Mouse (Mus musculus) liver, embryonic 11.5 days (tissue): ENCODE results near the gene Hcfc1. TPM values are rescaled to one million over a fixed set of nuclear protein-coding genes. Genes with fewer than 3 reads are reported as not detected.

Experiments
- ATAC-seq: fragments of 200-750 bp; cut with Nextera tagmentation; replicated peaks from 2 replicates; pipeline ENCODE4 v1.8.0; 2017; ENCODE audit warnings: moderate number of reproducible peaks, mild to moderate bottlenecking, moderate TSS enrichment, moderate library complexity; ENCODE audit not compliant: low FRiP score
- DNase-seq: peaks from one replicate; pipeline ENCODE4 v3.0.0-alpha.2; 2017; ENCODE audit warnings: low spot score
- H3K27ac ChIP-seq: fragments of 300-500 bp; sonication (generic); 2 replicates; pipeline ENCODE4 v1.5.1; 2014; ENCODE audit warnings: mild to moderate bottlenecking, low read depth, low read length, control low read depth
- H3K27me3 ChIP-seq: fragments of 300-500 bp; sonication (generic); replicated peaks from 2 replicates; pipeline ENCODE4 v1.6.1; 2014; ENCODE audit warnings: low read length, mixed read lengths; ENCODE audit not compliant: control insufficient read depth, insufficient read depth
- H3K36me3 ChIP-seq: fragments of 300-500 bp; sonication (generic); 2 replicates; pipeline ENCODE4 v1.6.1; 2014; ENCODE audit warnings: mild to moderate bottlenecking, low read length, moderate library complexity, mixed read lengths; ENCODE audit not compliant: control insufficient read depth, insufficient read depth
- H3K4me1 ChIP-seq: fragments of 300-500 bp; sonication (generic); replicated peaks from 2 replicates; pipeline ENCODE4 v1.6.1; 2014; ENCODE audit warnings: low read length, mixed read lengths; ENCODE audit not compliant: control insufficient read depth, insufficient read depth
- H3K4me2 ChIP-seq: fragments of 300-500 bp; sonication (generic); 2 replicates; pipeline ENCODE4 v1.6.1; 2014; ENCODE audit warnings: mild to moderate bottlenecking, control low read depth, moderate library complexity
- H3K4me3 ChIP-seq: fragments of 300-500 bp; sonication (generic); 2 replicates; pipeline ENCODE4 v1.5.1; 2014; ENCODE audit warnings: low read depth, low read length, control low read depth
- H3K9ac ChIP-seq: fragments of 300-500 bp; sonication (generic); 2 replicates; pipeline ENCODE4 v1.6.1; 2014; ENCODE audit warnings: low read depth, low read length, control low read depth
- H3K9me3 ChIP-seq: fragments of 300-500 bp; sonication (generic); 2 replicates; pipeline ENCODE4 v1.6.1; 2016; ENCODE audit warnings: low read length, inconsistent platforms, mixed read lengths; ENCODE audit not compliant: control insufficient read depth
- WGBS: fragments of 180-500 bp; shearing (Covaris S2); extraction: QIAGEN DNeasy Blood & Tissue Kit; methylation state at CpG from one replicate; pipeline ENCODE4 v1.1.7; 2014; 5-methylcytosine and 5-hydroxymethylcytosine counted together
- polyA plus RNA-seq: library from polyadenylated mRNA; unstranded; fragments of >200 nt; fragmentation: Nextera tagmentation; extraction: Ambion mirVana; gene quantifications from 2 replicates; pipeline ENCODE4 v1.2.1, GENCODE M21; 2014

The Hcfc1 gene
- polyA plus RNA-seq = 68.6 and 72.8 TPM in 2 replicates

GRCm38 (mm10) chrX:73966248-73967176 is at the start of gene Hcfc1:
Gene Hcfc1 (minus strand): TSS chrX:73966357.
- ATAC-seq = peak; percentile 56
- Histone ChIP-seq H3K4me3 (peak within 1 kb of the TSS; percentile 79), H3K36me3 (peaks cover 3% of the 10 kb centered on the region; the same call in 1 of the 2 replicates), H3K4me1 (peaks cover 18% of the 10 kb centered on the region), H3K9ac (peak within 1 kb of the TSS; percentile 86), H3K9me3 (no peaks in the 10 kb centered on the region), H3K27me3 (peaks cover 9% of the 10 kb centered on the region), H3K4me2 (peak within 1 kb of the TSS; percentile 87), H3K27ac (peak within 1 kb of the TSS; percentile 98)
- WGBS = 12% methylated on average over 56 of the region's 58 CpGs
- peak; percentile 82 for DNase-seq

GRCm38 (mm10) chrX:74014597-74014996 is 48.4 kb upstream of the Hcfc1 start:
- WGBS = 100% methylated on average over 1 of the region's 1 CpGs
- Histone ChIP-seq H3K36me3 (peaks cover 10% of the 10 kb centered on the region; the same call in 1 of the 2 replicates), H3K27ac (no peak overlapping the region), H3K27me3 (no peaks in the 10 kb centered on the region), H3K4me2 (no peak overlapping the region), H3K9me3 (no peaks in the 10 kb centered on the region), H3K4me3 (no peak overlapping the region), H3K9ac (no peak overlapping the region), H3K4me1 (no peaks in the 10 kb centered on the region)
- DNase-seq (no peak), ATAC-seq (no peak)

GRCm38 (mm10) chrX:74008063-74008462 is 41.9 kb upstream of the Hcfc1 start:
- Histone ChIP-seq H3K4me3 (no peak overlapping the region), H3K4me1 (no peaks in the 10 kb centered on the region), H3K27ac (no peak overlapping the region), H3K27me3 (0 out of 2 replicates have a peak, but pooled peaks cover 3% of the 10 kb centered on the region), H3K4me2 (no peak overlapping the region), H3K9ac (no peak overlapping the region), H3K36me3 (no peaks in the 10 kb centered on the region), H3K9me3 (no peaks in the 10 kb centered on the region)
- DNase-seq = no peak
- WGBS = 68% methylated on average over 8 of the region's 8 CpGs
- no peak for ATAC-seq

GRCm38 (mm10) chrX:74006401-74006800 is 40.2 kb upstream of the Hcfc1 start:
- no peak for DNase-seq
- WGBS = 78% methylated on average over 21 of the region's 21 CpGs
- Histone ChIP-seq H3K9ac (no peak overlapping the region), H3K27ac (no peak overlapping the region), H3K4me1 (no peaks in the 10 kb centered on the region), H3K27me3 (0 out of 2 replicates have a peak, but pooled peaks cover 3% of the 10 kb centered on the region), H3K36me3 (no peaks in the 10 kb centered on the region), H3K4me3 (no peak overlapping the region), H3K4me2 (no peak overlapping the region), H3K9me3 (no peaks in the 10 kb centered on the region)
- no peak for ATAC-seq

- H3K4me1 ChIP-seq = peaks cover under 1% of the 10 kb centered on the region; the same call in 1 of the 2 replicates
- H3K4me3 ChIP-seq = no peak overlapping the region
- no peak for ATAC-seq
- H3K9me3 ChIP-seq = no peaks in the 10 kb centered on the region
- no peaks in the 10 kb centered on the region for H3K36me3 ChIP-seq
- 0 out of 2 replicates have a peak, but pooled peaks cover 3% of the 10 kb centered on the region for H3K27me3 ChIP-seq
- no peak overlapping the region for H3K9ac ChIP-seq
- H3K27ac ChIP-seq = no peak overlapping the region
- H3K4me2 ChIP-seq = no peak overlapping the region
- WGBS = 63% methylated on average over 2 of the region's 2 CpGs
- no peak for DNase-seq
Measured at GRCm38 (mm10) chrX:74003644-74004043, 37.5 kb upstream of the Hcfc1 start.

GRCm38 (mm10) chrX:74001024-74001423 is 34.9 kb upstream of the Hcfc1 start:
- H3K4me1 ChIP-seq = peaks cover 4% of the 10 kb centered on the region; the same call in 1 of the 2 replicates
- no peak for ATAC-seq
- no peak overlapping the region for H3K27ac ChIP-seq
- no peak overlapping the region for H3K4me3 ChIP-seq
- WGBS = 62% methylated on average over 3 of the region's 3 CpGs
- no peaks in the 10 kb centered on the region for H3K36me3 ChIP-seq
- no peak overlapping the region for H3K9ac ChIP-seq
- H3K27me3 ChIP-seq = no peaks in the 10 kb centered on the region
- no peak overlapping the region for H3K4me2 ChIP-seq
- DNase-seq = no peak
- no peaks in the 10 kb centered on the region for H3K9me3 ChIP-seq

GRCm38 (mm10) chrX:73998911-73999869 is 33.0 kb upstream of the Hcfc1 start:
- 18% methylated on average over 8 of the region's 8 CpGs for WGBS
- no peak for DNase-seq
- H3K27ac ChIP-seq = peak overlapping the region; percentile 64
- no peaks in the 10 kb centered on the region for H3K9me3 ChIP-seq
- H3K36me3 ChIP-seq = no peaks in the 10 kb centered on the region
- no peak overlapping the region for H3K9ac ChIP-seq
- peak overlapping the region; percentile 51 for H3K4me2 ChIP-seq
- ATAC-seq = peak; percentile 87
- no peaks in the 10 kb centered on the region for H3K27me3 ChIP-seq
- H3K4me3 ChIP-seq = no peak overlapping the region
- peaks cover 4% of the 10 kb centered on the region; the same call in 1 of the 2 replicates for H3K4me1 ChIP-seq

- no peak for ATAC-seq
Measured at GRCm38 (mm10) chrX:73977783-73978182, 11.6 kb upstream of the Hcfc1 start.

More at GRCm38 (mm10) chrX:73977783-73978182, 11.6 kb upstream of the Hcfc1 start:
- Histone ChIP-seq H3K4me1 (no peaks in the 10 kb centered on the region), H3K9ac (no peak overlapping the region), H3K27ac (no peak overlapping the region), H3K4me2 (no peak overlapping the region), H3K27me3 (no peaks in the 10 kb centered on the region), H3K4me3 (no peak overlapping the region), H3K36me3 (no peaks in the 10 kb centered on the region), H3K9me3 (no peaks in the 10 kb centered on the region)
- DNase-seq = no peak
- 69% methylated on average over 1 of the region's 1 CpGs for WGBS
